Mouse (Mus musculus): ENCODE results near the gene Gcdh. TPM values are rescaled to one million over a fixed set of nuclear protein-coding genes. Genes with fewer than 3 reads are reported as not detected.

Gene Gcdh
- total RNA-seq, 2 experiments from 2014 or later, result 55.0 to 56.0 TPM

GRCm38 (mm10) chr8:84837149-84837911 is 56.4 kb downstream of the Gcdh start:
- no peak for DNase-seq (ENCODE audit: low spot score in 2 of 2)

Small RNAs within 50 kb of the gene (microRNA-seq; reads per million reads assigned to microRNA genes)
- not detected for gene Gm24197
- gene Mir7069, result 5.3 reads per million, percentile 16 among the genes with 10 or more reads in this experiment

Other genes starting within 250 kb of the Gcdh start
- gene Ier2, start 231.1 kb downstream of the Gcdh start, total RNA-seq (2021), result 10 to 100 TPM; 35.1 to 35.3 TPM
- gene Trmt1, start 207.6 kb downstream of the Gcdh start, total RNA-seq (2021), result 100 to 1,000 TPM; 122 to 124 TPM
- 10 to 100 TPM; 88.9 to 89.0 TPM for gene Nacc1, start 206.1 kb downstream of the Gcdh start, total RNA-seq (2021)
- 1 to 10 TPM; 6.5 to 7.2 TPM for gene Lyl1, start 192.5 kb downstream of the Gcdh start, total RNA-seq (2021)
- gene G430095P16Rik, start 170.9 kb downstream of the Gcdh start, total RNA-seq (2021), result 1 to 10 TPM; 1.2 TPM
- gene Nfix, start 93.6 kb downstream of the Gcdh start, total RNA-seq (2021), result 100 to 1,000 TPM; 134 to 137 TPM
- gene Dand5, start 71.1 kb downstream of the Gcdh start, total RNA-seq (2021), result 1 to 10 TPM; 5.7 to 6.7 TPM
- 10 to 100 TPM; 46.9 to 48.0 TPM for gene Gadd45gip1, start 62.4 kb downstream of the Gcdh start, total RNA-seq (2021)
- 10 to 100 TPM; 86.4 to 93.8 TPM for gene Rad23a, start 53.3 kb downstream of the Gcdh start, total RNA-seq (2021)
- 100 to 1,000 TPM; 480 to 531 TPM for gene Calr, start 47.0 kb downstream of the Gcdh start, total RNA-seq (2021)
- 10 to 100 TPM; 61.0 to 63.6 TPM for gene Farsa, start 36.9 kb downstream of the Gcdh start, total RNA-seq (2021)
- 10 to 100 TPM; 20.0 to 22.5 TPM for gene Syce2, start 21.8 kb downstream of the Gcdh start, total RNA-seq (2021)
- gene Klf1, start 8.0 kb upstream of the Gcdh start, total RNA-seq (2021), result 1 to 10 TPM; 2.7 to 6.8 TPM
- gene Dnase2a, start 14.6 kb upstream of the Gcdh start, total RNA-seq (2021), result 10 to 100 TPM; 10.4 to 11.5 TPM
- gene Mast1, start 43.4 kb upstream of the Gcdh start, total RNA-seq (2021), result 1 to 10 TPM; 8.3 to 8.5 TPM
- under 1 TPM; 0.23 to 0.31 TPM for gene Rtbdn, start 53.1 kb upstream of the Gcdh start, total RNA-seq (2021)
- gene Gm49661, start 75.5 kb upstream of the Gcdh start, total RNA-seq (2021), result not detected
- 100 to 1,000 TPM; 617 to 655 TPM for gene Prdx2, start 75.7 kb upstream of the Gcdh start, total RNA-seq (2021)
- gene Rnaseh2a, start 75.8 kb upstream of the Gcdh start, total RNA-seq (2021), result 100 to 1,000 TPM; 122 to 138 TPM
- 10 to 100 TPM; 26.1 to 28.9 TPM for gene Junb, start 84.8 kb upstream of the Gcdh start, total RNA-seq (2021)
- gene Hook2, start 96.7 kb upstream of the Gcdh start, total RNA-seq (2021), result 10 to 100 TPM; 10.6 to 13.8 TPM
- not detected for gene Best2, start 120.6 kb upstream of the Gcdh start, total RNA-seq (2021)
- 10 to 100 TPM; 77.7 to 83.2 TPM for gene Asna1, start 131.4 kb upstream of the Gcdh start, total RNA-seq (2021)
- 100 to 1,000 TPM; 179 to 188 TPM for gene Trir, start 132.9 kb upstream of the Gcdh start, total RNA-seq (2021)
- gene Tnpo2, start 143.0 kb upstream of the Gcdh start, total RNA-seq (2021), result 10 to 100 TPM; 70.8 to 86.8 TPM
- gene Fbxw9, start 166.1 kb upstream of the Gcdh start, total RNA-seq (2021), result 10 to 100 TPM; 36.5 to 39.8 TPM
- gene Gm5741, start 174.1 kb upstream of the Gcdh start, total RNA-seq (2021), result not detected
- gene Dhps, start 177.8 kb upstream of the Gcdh start, total RNA-seq (2021), result 10 to 100 TPM; 43.0 to 48.2 TPM
- 10 to 100 TPM; 77.8 to 80.6 TPM for gene Wdr83os, start 186.8 kb upstream of the Gcdh start, total RNA-seq (2021)
- 10 to 100 TPM; 31.2 to 33.8 TPM for gene Wdr83, start 187.4 kb upstream of the Gcdh start, total RNA-seq (2021)
- 10 to 100 TPM; 69.1 to 69.2 TPM for gene Man2b1, start 189.3 kb upstream of the Gcdh start, total RNA-seq (2021)
- gene Zfp791, start 229.2 kb upstream of the Gcdh start, total RNA-seq (2021), result 1 to 10 TPM; 3.7 to 4.3 TPM

Measured in adrenal gland, postnatal 4 days (tissue).